25 mouse cellular contexts compared by ENCODE assay signal in genomic region chr4:141365126-141365525, GRCm38 (mm10). TPM values are rescaled to one million over a fixed set of nuclear protein-coding genes. Genes with fewer than 3 reads are reported as not detected.
DNase-seq lines count a peak whose midpoint lies in the region; ATAC-seq and TF ChIP-seq lines count a peak whose summit lies in the region.
"Had no signal": no experiment of that assay in that cellular context is flagged by ENCODE, and none has a peak within 500 bp of the region (broad histone marks: within the 10 kb centered on the region; RNA-seq: fewer than 3 reads in every experiment).

No protein-coding gene starts in this region.

- no peaks in the 10 kb centered on the region for H3K9me3 ChIP-seq in intestine, embryonic 16.5 days (ENCODE audit: control insufficient read depth, low read length)
- no peaks in the 10 kb centered on the region for H3K9me3 ChIP-seq in intestine, postnatal 0 days (ENCODE audit: control insufficient read depth)
- no peaks in the 10 kb centered on the region for H3K9me3 ChIP-seq in forebrain, embryonic 12.5 days
- H3K9me3 ChIP-seq: embryonic facial prominence, embryonic 10.5 days; forebrain, embryonic 13.5 days; hindbrain, embryonic 10.5 days; limb, embryonic 12.5 days; liver, embryonic 12.5 days; megakaryocyte, embryonic 14.5 days had no signal

- H3K4me1 ChIP-seq in intestine, embryonic 16.5 days (ENCODE audit: control insufficient read depth, insufficient read depth, low read length): peaks cover 9% of the 10 kb centered on the region
- H3K4me1 ChIP-seq in intestine, postnatal 0 days (replicated peaks; ENCODE audit: control insufficient read depth, insufficient read depth, low read length): 0 out of 2 replicates have a peak, but pooled peaks cover 10% of the 10 kb centered on the region
- peaks cover 10% of the 10 kb centered on the region for H3K4me1 ChIP-seq in forebrain, embryonic 12.5 days

- WGBS in intestine, embryonic 16.5 days: 63% methylated on average over 8 of the region's 8 CpGs
- WGBS in intestine, postnatal 0 days: 67% methylated on average over 8 of the region's 8 CpGs
- 57% methylated on average over 8 of the region's 8 CpGs for WGBS in forebrain, embryonic 12.5 days

- H3K27me3 ChIP-seq in intestine, embryonic 16.5 days (replicated peaks; ENCODE audit: control insufficient read depth, insufficient read depth, low read length): peaks cover 19% of the 10 kb centered on the region
- no peaks in the 10 kb centered on the region for H3K27me3 ChIP-seq in intestine, postnatal 0 days (replicated peaks; ENCODE audit: control insufficient read depth, insufficient read depth, low read length)
- peaks cover 73% of the 10 kb centered on the region for H3K27me3 ChIP-seq in forebrain, embryonic 12.5 days

- no peak overlapping the region for H3K27ac ChIP-seq in intestine, embryonic 16.5 days (ENCODE audit: low read length)
- H3K27ac ChIP-seq in intestine, postnatal 0 days (ENCODE audit: low read depth, low read length): no peak overlapping the region
- H3K27ac ChIP-seq in forebrain, embryonic 12.5 days: no peak overlapping the region
- H3K27ac ChIP-seq: embryonic facial prominence, embryonic 10.5 days; forebrain, embryonic 13.5 days; hindbrain, embryonic 10.5 days; hindbrain, postnatal 0 days; limb, embryonic 12.5 days; liver, embryonic 12.5 days; stomach, postnatal 0 days had no signal

- no peak for TF ChIP-seq CTCF in intestine, postnatal 0 days (IDR thresholded peaks at IDR 0.05; ENCODE audit: low read depth)

- no peak overlapping the region for H3K4me2 ChIP-seq in intestine, embryonic 16.5 days (ENCODE audit: low read depth, low read length)
- no peak overlapping the region for H3K4me2 ChIP-seq in intestine, postnatal 0 days (replicated peaks; ENCODE audit: low read depth)
- H3K4me2 ChIP-seq in forebrain, embryonic 12.5 days: no peak overlapping the region
- H3K4me2 ChIP-seq: forebrain, embryonic 13.5 days; limb, embryonic 12.5 days; liver, embryonic 12.5 days had no signal

- DNase-seq in adrenal gland, postnatal 10 days: peak; percentile 67
- DNase-seq in kidney, adult 9 months: peak; percentile 83
- DNase-seq in kidney, postnatal 25 days: peak; percentile 45 to 72
- no peak for DNase-seq in cerebellum, adult 8-10 months
- DNase-seq: cerebellum, adult 2 months; gastrocnemius, postnatal 14 days; lung, adult 2 months; retina, postnatal 1 day had no signal

- no peak for ATAC-seq in intestine, embryonic 16.5 days
- no peak for ATAC-seq in intestine, postnatal 0 days
- no peak for ATAC-seq in forebrain, embryonic 12.5 days (ENCODE audit: low FRiP score)
- ATAC-seq: forebrain, embryonic 13.5 days; hindbrain, postnatal 0 days; liver, embryonic 12.5 days; midbrain, embryonic 16.5 days had no signal

- no peaks in the 10 kb centered on the region for H3K36me3 ChIP-seq in intestine, embryonic 16.5 days (ENCODE audit: control insufficient read depth, insufficient read depth, low read length)
- no peaks in the 10 kb centered on the region for H3K36me3 ChIP-seq in intestine, postnatal 0 days (ENCODE audit: control insufficient read depth, insufficient read depth)
- H3K36me3 ChIP-seq in forebrain, embryonic 12.5 days (replicated peaks): no peaks in the 10 kb centered on the region
- H3K36me3 ChIP-seq: embryonic facial prominence, embryonic 10.5 days; hindbrain, embryonic 10.5 days; limb, embryonic 12.5 days; liver, embryonic 12.5 days had no signal

- H3K9ac ChIP-seq in intestine, embryonic 16.5 days (ENCODE audit: low read depth, low read length): 0 out of 2 replicates have a peak overlapping the region, but pooled peaks have one; percentile 2
- no peak overlapping the region for H3K9ac ChIP-seq in intestine, postnatal 0 days (ENCODE audit: low read depth, low read length)
- no peak overlapping the region for H3K9ac ChIP-seq in forebrain, embryonic 12.5 days
- H3K9ac ChIP-seq: forebrain, embryonic 13.5 days; limb, embryonic 12.5 days; liver, embryonic 12.5 days had no signal

- H3K4me3 ChIP-seq in intestine, embryonic 16.5 days (ENCODE audit: low read length): no peak overlapping the region
- H3K4me3 ChIP-seq in intestine, postnatal 0 days (ENCODE audit: low read depth, low read length): no peak overlapping the region
- no peak overlapping the region for H3K4me3 ChIP-seq in forebrain, embryonic 12.5 days (replicated peaks)
- H3K4me3 ChIP-seq: embryonic facial prominence, embryonic 10.5 days; forebrain, embryonic 13.5 days; hindbrain, embryonic 10.5 days; limb, embryonic 12.5 days; liver, embryonic 12.5 days; megakaryocyte, embryonic 14.5 days had no signal

RNA-seq across cellular contexts. Expression of gene Fam131c, which starts 2.9 kb away (rescaled TPM):
- polyA plus RNA-seq in intestine, embryonic 16.5 days (2015; fragmentation: Nextera tagmentation; extraction: Ambion mirVana): 1.5 and 1.6 TPM in 2 replicates
- polyA plus RNA-seq in intestine, postnatal 0 days (2015; fragmentation: Nextera tagmentation; extraction: Ambion mirVana): 1.4 and 2.4 TPM in 2 replicates
- 10 to 100 TPM; 15.4 to 25.8 TPM for total RNA-seq in adrenal gland, postnatal 10 days (2021)
- polyA plus RNA-seq in forebrain, embryonic 12.5 days (2016; fragmentation: Nextera tagmentation; extraction: Ambion mirVana): 1.00 and 1.1 TPM in 2 replicates
- total RNA-seq: CH12.LX; common myeloid progenitor, adult 5-6 weeks; MEL had no signal

RNA-seq across cellular contexts. Expression of gene Clcnka, which starts 33.4 kb away (rescaled TPM):
- 0.13 and 0.15 TPM in 2 replicates for polyA plus RNA-seq in intestine, embryonic 16.5 days (2015; fragmentation: Nextera tagmentation; extraction: Ambion mirVana)
- polyA plus RNA-seq in intestine, postnatal 0 days (2015; fragmentation: Nextera tagmentation; extraction: Ambion mirVana): 0.14 TPM in 1 of 2 replicates, not detected in the other
- total RNA-seq in adrenal gland, postnatal 10 days (2021): not detected
- polyA plus RNA-seq in forebrain, embryonic 12.5 days (2016; fragmentation: Nextera tagmentation; extraction: Ambion mirVana): not detected in 2 replicates
- total RNA-seq: CH12.LX; common myeloid progenitor, adult 5-6 weeks; layer of hippocampus, postnatal 10 days; MEL had no signal
- polyA plus RNA-seq: cerebellum, adult 2 months; heart, postnatal 0 days; liver, embryonic 12.5 days; lung, adult 2 months; stomach, postnatal 0 days had no signal

RNA-seq across cellular contexts. Expression of gene Clcnkb, which starts 50.7 kb away (rescaled TPM):
- polyA plus RNA-seq in intestine, embryonic 16.5 days (2015; fragmentation: Nextera tagmentation; extraction: Ambion mirVana): 0.24 TPM in 1 of 2 replicates, not detected in the other
- polyA plus RNA-seq in intestine, postnatal 0 days (2015; fragmentation: Nextera tagmentation; extraction: Ambion mirVana): not detected in 2 replicates
- not detected for total RNA-seq in adrenal gland, postnatal 10 days (2021)
- not detected in 2 replicates for polyA plus RNA-seq in forebrain, embryonic 12.5 days (2016; fragmentation: Nextera tagmentation; extraction: Ambion mirVana)
- total RNA-seq: common myeloid progenitor, adult 5-6 weeks; layer of hippocampus, postnatal 10 days; MEL had no signal
- polyA plus RNA-seq: cerebellum, adult 2 months; forebrain, embryonic 13.5 days; hindbrain, embryonic 10.5 days; limb, embryonic 12.5 days; liver, embryonic 12.5 days; lung, adult 2 months; midbrain, embryonic 16.5 days; stomach, postnatal 0 days had no signal

RNA-seq across cellular contexts. Expression of gene Hspb7, which starts 55.5 kb away (rescaled TPM):
- polyA plus RNA-seq in intestine, embryonic 16.5 days (2015; fragmentation: Nextera tagmentation; extraction: Ambion mirVana): 5.3 and 6.6 TPM in 2 replicates
- 4.7 and 8.0 TPM in 2 replicates for polyA plus RNA-seq in intestine, postnatal 0 days (2015; fragmentation: Nextera tagmentation; extraction: Ambion mirVana)
- total RNA-seq in adrenal gland, postnatal 10 days (2021): 10 to 100 TPM in 1 of 2 experiments, 1 to 10 TPM in 1; 9.0 to 31.7 TPM
- not detected in 2 replicates for polyA plus RNA-seq in forebrain, embryonic 12.5 days (2016; fragmentation: Nextera tagmentation; extraction: Ambion mirVana)
- total RNA-seq: common myeloid progenitor, adult 5-6 weeks; hindbrain, postnatal 0 days; MEL had no signal
- polyA plus RNA-seq: embryonic facial prominence, embryonic 10.5 days; forebrain, embryonic 13.5 days; hindbrain, embryonic 10.5 days; limb, embryonic 12.5 days; midbrain, embryonic 16.5 days had no signal
